Mouse (Mus musculus) heart, embryonic 15.5 days (tissue): ENCODE results near the gene Kcnc3. TPM values are rescaled to one million over a fixed set of nuclear protein-coding genes. Genes with fewer than 3 reads are reported as not detected.

Source experiments
- ATAC-seq: fragments of 200-750 bp; cut with Nextera tagmentation; replicated peaks from 2 replicates; pipeline ENCODE4 v1.8.0; 2017; ENCODE audit warnings: low read depth, moderate TSS enrichment; ENCODE audit not compliant: insufficient number of reproducible peaks, insufficient read depth, low FRiP score
- H3K27ac ChIP-seq: fragments of 300-500 bp; sonication (generic); 2 replicates; pipeline ENCODE4 v1.5.1; 2015; ENCODE audit warnings: mild to moderate bottlenecking, inconsistent platforms
- H3K27me3 ChIP-seq: fragments of 300-500 bp; sonication (generic); 2 replicates; pipeline ENCODE4 v1.6.1; 2015; ENCODE audit warnings: inconsistent platforms
- H3K36me3 ChIP-seq: fragments of 300-500 bp; sonication (generic); 2 replicates; pipeline ENCODE4 v1.6.1; 2015; ENCODE audit warnings: mild to moderate bottlenecking, inconsistent platforms
- H3K4me1 ChIP-seq: fragments of 300-500 bp; sonication (generic); replicated peaks from 2 replicates; pipeline ENCODE4 v1.6.1; 2015; ENCODE audit warnings: inconsistent platforms
- H3K4me2 ChIP-seq: fragments of 300-500 bp; sonication (generic); 2 replicates; pipeline ENCODE4 v1.6.1; 2015; ENCODE audit warnings: inconsistent platforms, mild to moderate bottlenecking, moderate library complexity
- H3K4me3 ChIP-seq: fragments of 300-500 bp; sonication (generic); 2 replicates; pipeline ENCODE4 v1.5.1; 2015; ENCODE audit warnings: mild to moderate bottlenecking, inconsistent platforms
- H3K9ac ChIP-seq: fragments of 300-500 bp; sonication (generic); 2 replicates; pipeline ENCODE4 v1.6.1; 2015; ENCODE audit warnings: mild to moderate bottlenecking, inconsistent platforms
- H3K9me3 ChIP-seq: fragments of 300-500 bp; sonication (generic); replicated peaks from 2 replicates; pipeline ENCODE4 v1.6.1; 2016; ENCODE audit warnings: inconsistent platforms
- WGBS: fragments of 180-500 bp; shearing (Covaris S2); methylation state at CpG from one replicate; pipeline ENCODE4 v1.1.7; 2015; ENCODE audit warnings: mixed read lengths; 5-methylcytosine and 5-hydroxymethylcytosine counted together
- polyA plus RNA-seq: library from polyadenylated mRNA; unstranded; fragments of >200 nt; fragmentation: Nextera tagmentation; extraction: Ambion mirVana; gene quantifications from 2 replicates; pipeline ENCODE4 v1.2.1, GENCODE M21; 2015

Gene Kcnc3
- polyA plus RNA-seq, 1 experiment from 2014 or later, result 0.11 TPM

- peaks cover 47% of the 10 kb centered on the region for H3K27me3 ChIP-seq
- H3K9me3 ChIP-seq, result no peaks in the 10 kb centered on the region
- ATAC-seq, result no peak
- WGBS, result 9% methylated on average over 10 of the region's 10 CpGs
- no peak overlapping the region for H3K27ac ChIP-seq
- no peaks in the 10 kb centered on the region for H3K4me1 ChIP-seq
- H3K36me3 ChIP-seq, result no peaks in the 10 kb centered on the region
- H3K4me2 ChIP-seq, result no peak overlapping the region
- H3K4me3 ChIP-seq, result no peak overlapping the region
- H3K9ac ChIP-seq, result no peak overlapping the region
Measured at GRCm38 (mm10) chr7:44615309-44615708, 24.8 kb downstream of the Kcnc3 start.

- WGBS, result 63% methylated on average over 14 of the region's 14 CpGs
- no peak overlapping the region for H3K27ac ChIP-seq
- no peak for ATAC-seq
- H3K4me2 ChIP-seq, result no peak overlapping the region
- H3K9me3 ChIP-seq, result no peaks in the 10 kb centered on the region
- H3K9ac ChIP-seq, result no peak overlapping the region
- no peaks in the 10 kb centered on the region for H3K36me3 ChIP-seq
- H3K4me1 ChIP-seq, result no peaks in the 10 kb centered on the region
- no peak overlapping the region for H3K4me3 ChIP-seq
- peaks cover 47% of the 10 kb centered on the region for H3K27me3 ChIP-seq
Measured at GRCm38 (mm10) chr7:44615987-44616386, 25.5 kb downstream of the Kcnc3 start.

- H3K27me3 ChIP-seq, result peaks cover 41% of the 10 kb centered on the region
- no peaks in the 10 kb centered on the region for H3K36me3 ChIP-seq
- no peak overlapping the region for H3K27ac ChIP-seq
- ATAC-seq, result no peak
- no peak overlapping the region for H3K9ac ChIP-seq
- no peak overlapping the region for H3K4me3 ChIP-seq
- no peaks in the 10 kb centered on the region for H3K4me1 ChIP-seq
- no peak overlapping the region for H3K4me2 ChIP-seq
- WGBS, result 70% methylated on average over 3 of the region's 3 CpGs
- H3K9me3 ChIP-seq, result no peaks in the 10 kb centered on the region
Measured at GRCm38 (mm10) chr7:44617059-44617458, 26.6 kb downstream of the Kcnc3 start.

GRCm38 (mm10) chr7:44623714-44624542, 33.5 kb downstream of the Kcnc3 start:
- H3K27ac ChIP-seq, result no peak overlapping the region
- no peaks in the 10 kb centered on the region for H3K4me1 ChIP-seq
- H3K9ac ChIP-seq, result no peak overlapping the region
- no peaks in the 10 kb centered on the region for H3K9me3 ChIP-seq
- H3K27me3 ChIP-seq, result peaks cover 15% of the 10 kb centered on the region
- H3K36me3 ChIP-seq, result no peaks in the 10 kb centered on the region
- no peak overlapping the region for H3K4me3 ChIP-seq
- WGBS, result 44% methylated on average over 18 of the region's 18 CpGs
- ATAC-seq, result 0 out of 2 replicates have a peak, but pooled peaks have one; percentile 4
- H3K4me2 ChIP-seq, result no peak overlapping the region

- Histone ChIP-seq H3K4me1 (no peaks in the 10 kb centered on the region), H3K4me3 (no peak overlapping the region), H3K36me3 (no peaks in the 10 kb centered on the region), H3K27ac (no peak overlapping the region), H3K27me3 (peaks cover 15% of the 10 kb centered on the region), H3K9me3 (no peaks in the 10 kb centered on the region), H3K4me2 (no peak overlapping the region), H3K9ac (no peak overlapping the region)
- ATAC-seq, result no peak
- 53% methylated on average over 3 of the region's 3 CpGs for WGBS
Measured at GRCm38 (mm10) chr7:44624543-44624826, 34.0 kb downstream of the Kcnc3 start.

GRCm38 (mm10) chr7:44624828-44625227, 34.4 kb downstream of the Kcnc3 start:
- no peaks in the 10 kb centered on the region for H3K36me3 ChIP-seq
- WGBS, result 46% methylated on average over 14 of the region's 14 CpGs
- H3K4me2 ChIP-seq, result no peak overlapping the region
- no peak overlapping the region for H3K9ac ChIP-seq
- H3K27ac ChIP-seq, result no peak overlapping the region
- H3K4me1 ChIP-seq, result no peaks in the 10 kb centered on the region
- no peak overlapping the region for H3K4me3 ChIP-seq
- ATAC-seq, result no peak
- H3K9me3 ChIP-seq, result no peaks in the 10 kb centered on the region
- peaks cover 15% of the 10 kb centered on the region for H3K27me3 ChIP-seq

- H3K4me3 ChIP-seq, result no peak overlapping the region
- ATAC-seq, result no peak
- no peaks in the 10 kb centered on the region for H3K36me3 ChIP-seq
- no peaks in the 10 kb centered on the region for H3K4me1 ChIP-seq
- peaks cover 15% of the 10 kb centered on the region for H3K27me3 ChIP-seq
- 77% methylated on average over 13 of the region's 13 CpGs for WGBS
- no peak overlapping the region for H3K27ac ChIP-seq
- H3K4me2 ChIP-seq, result no peak overlapping the region
- H3K9ac ChIP-seq, result no peak overlapping the region
- no peaks in the 10 kb centered on the region for H3K9me3 ChIP-seq
Measured at GRCm38 (mm10) chr7:44625241-44626067, 35.0 kb downstream of the Kcnc3 start.

GRCm38 (mm10) chr7:44626068-44626385, 35.6 kb downstream of the Kcnc3 start:
- no peaks in the 10 kb centered on the region for H3K36me3 ChIP-seq
- H3K27me3 ChIP-seq, result peaks cover 15% of the 10 kb centered on the region
- no peak overlapping the region for H3K9ac ChIP-seq
- H3K9me3 ChIP-seq, result no peaks in the 10 kb centered on the region
- 46% methylated on average over 1 of the region's 1 CpGs for WGBS
- no peaks in the 10 kb centered on the region for H3K4me1 ChIP-seq
- no peak overlapping the region for H3K4me3 ChIP-seq
- no peak overlapping the region for H3K4me2 ChIP-seq
- H3K27ac ChIP-seq, result no peak overlapping the region
- ATAC-seq, result no peak

- Histone ChIP-seq H3K4me1 (no peaks in the 10 kb centered on the region), H3K9ac (no peak overlapping the region), H3K36me3 (no peaks in the 10 kb centered on the region), H3K27me3 (peaks cover 21% of the 10 kb centered on the region), H3K9me3 (no peaks in the 10 kb centered on the region), H3K4me3 (no peak overlapping the region), H3K27ac (no peak overlapping the region), H3K4me2 (no peak overlapping the region)
- 78% methylated on average over 13 of the region's 13 CpGs for WGBS
- ATAC-seq, result no peak
Measured at GRCm38 (mm10) chr7:44626966-44627365, 36.5 kb downstream of the Kcnc3 start.

- H3K9ac ChIP-seq, result no peak overlapping the region
- no peak overlapping the region for H3K4me3 ChIP-seq
- H3K4me1 ChIP-seq, result no peaks in the 10 kb centered on the region
- no peak overlapping the region for H3K4me2 ChIP-seq
- ATAC-seq, result no peak
- peaks cover 33% of the 10 kb centered on the region for H3K27me3 ChIP-seq
- no peaks in the 10 kb centered on the region for H3K36me3 ChIP-seq
- WGBS, result 80% methylated on average over 15 of the region's 15 CpGs
- no peaks in the 10 kb centered on the region for H3K9me3 ChIP-seq
- no peak overlapping the region for H3K27ac ChIP-seq
Measured at GRCm38 (mm10) chr7:44628402-44629034, 38.1 kb downstream of the Kcnc3 start.

GRCm38 (mm10) chr7:44630437-44630836, 40.0 kb downstream of the Kcnc3 start:
- 65% methylated on average over 13 of the region's 13 CpGs for WGBS
- peaks cover 43% of the 10 kb centered on the region for H3K27me3 ChIP-seq
- no peak overlapping the region for H3K4me2 ChIP-seq
- no peak overlapping the region for H3K4me3 ChIP-seq
- H3K36me3 ChIP-seq, result no peaks in the 10 kb centered on the region
- no peaks in the 10 kb centered on the region for H3K4me1 ChIP-seq
- H3K9me3 ChIP-seq, result no peaks in the 10 kb centered on the region
- H3K9ac ChIP-seq, result no peak overlapping the region
- ATAC-seq, result no peak
- no peak overlapping the region for H3K27ac ChIP-seq
